Mouse (Mus musculus) ovary, postnatal 36 days (tissue): ENCODE data around the gene Fndc5.

ENCODE experiments used
- DNase-seq: peaks from one replicate; pipeline ENCODE4 v3.0.0; 2022; ENCODE audit warnings: low spot score, mixed read lengths

Gene Fndc5

GRCm38 (mm10) chr4:129147552-129148103 is 10.8 kb downstream of the Fndc5 start:
- DNase-seq: no peak

GRCm38 (mm10) chr4:129149321-129149720 is 12.5 kb downstream of the Fndc5 start:
- DNase-seq: no peak

- DNase-seq: no peak
Measured at GRCm38 (mm10) chr4:129151276-129151811, 14.5 kb downstream of the Fndc5 start.

- no peak for DNase-seq
Measured at GRCm38 (mm10) chr4:129157541-129157940, 20.7 kb downstream of the Fndc5 start.

- DNase-seq: no peak
Measured at GRCm38 (mm10) chr4:129158549-129158948, 21.8 kb downstream of the Fndc5 start.

GRCm38 (mm10) chr4:129161076-129161475 is 24.3 kb downstream of the Fndc5 start:
- no peak for DNase-seq

- DNase-seq: no peak
Measured at GRCm38 (mm10) chr4:129161581-129162255, 24.9 kb downstream of the Fndc5 start.

GRCm38 (mm10) chr4:129172529-129172928 is 35.7 kb downstream of the Fndc5 start:
- no peak for DNase-seq

- DNase-seq: no peak
Measured at GRCm38 (mm10) chr4:129179560-129179959, 42.8 kb downstream of the Fndc5 start.

GRCm38 (mm10) chr4:129188041-129188659 is 51.4 kb downstream of the Fndc5 start:
- DNase-seq: no peak

GRCm38 (mm10) chr4:129188803-129189541 is 52.2 kb downstream of the Fndc5 start:
- DNase-seq: peak; percentile 68

- peak; percentile 98 for DNase-seq
Measured at GRCm38 (mm10) chr4:129189542-129190519, 53.0 kb downstream of the Fndc5 start, which contains the start of the genes S100pbp and Yars. Gene S100pbp (minus strand): TSS chr4:129189727. Gene Yars (plus strand): TSS chr4:129189760.

GRCm38 (mm10) chr4:129190538-129190937 is 53.7 kb downstream of the Fndc5 start:
- no peak for DNase-seq

- DNase-seq: no peak
Measured at GRCm38 (mm10) chr4:129191691-129192090, 54.9 kb downstream of the Fndc5 start.
